Mouse (Mus musculus) limb, embryonic 10.5 days (tissue): ENCODE measurements around the gene Srgap3. TPM values are rescaled to one million over a fixed set of nuclear protein-coding genes. Genes with fewer than 3 reads are reported as not detected.

ENCODE experiments used
- DNase-seq: peaks from one replicate; pipeline ENCODE4 v3.0.0-alpha.2; 2017; ENCODE audit warnings: low spot score
- H3K27ac ChIP-seq: fragments of 300-500 bp; sonication (generic); 2 replicates; pipeline ENCODE4 v1.5.1; 2016; ENCODE audit warnings: mild to moderate bottlenecking
- H3K27me3 ChIP-seq: fragments of 300-500 bp; sonication (generic); 2 replicates; pipeline ENCODE4 v1.6.1; 2016; ENCODE audit warnings: low read depth, mild to moderate bottlenecking; ENCODE audit not compliant: poor library complexity, severe bottlenecking
- H3K36me3 ChIP-seq: fragments of 300-500 bp; sonication (generic); 2 replicates; pipeline ENCODE4 v1.6.1; 2016; ENCODE audit warnings: mild to moderate bottlenecking, moderate library complexity
- H3K4me1 ChIP-seq: fragments of 300-500 bp; sonication (generic); 2 replicates; pipeline ENCODE4 v1.6.1; 2016
- H3K4me3 ChIP-seq: fragments of 300-500 bp; sonication (generic); 2 replicates; pipeline ENCODE4 v1.5.1; 2016; ENCODE audit warnings: mild to moderate bottlenecking, moderate library complexity
- H3K9me3 ChIP-seq: fragments of 300-500 bp; sonication (generic); replicated peaks from 2 replicates; pipeline ENCODE4 v1.6.1; 2016; ENCODE audit warnings: mild to moderate bottlenecking
- WGBS: fragments of 180-500 bp; shearing (Covaris S2); methylation state at CpG from one replicate; pipeline ENCODE4 v1.1.7; 2016; 5-methylcytosine and 5-hydroxymethylcytosine counted together
- polyA plus RNA-seq: library from polyadenylated mRNA; unstranded; fragments of >200 nt; fragmentation: Nextera tagmentation; extraction: Ambion mirVana; gene quantifications from 2 replicates; pipeline ENCODE4 v1.2.1, GENCODE M21; 2016

Gene Srgap3
- 2.1 and 3.8 TPM in 2 replicates for polyA plus RNA-seq

- WGBS, result 3% methylated on average over 31 of the region's 31 CpGs
- peaks cover 16% of the 10 kb centered on the region for H3K27me3 ChIP-seq
- peak within 1 kb of the TSS; percentile 82 for H3K27ac ChIP-seq
- DNase-seq, result peak; percentile 81
- H3K4me1 ChIP-seq, result peaks cover 55% of the 10 kb centered on the region
- H3K9me3 ChIP-seq, result no peaks in the 10 kb centered on the region
- peak within 1 kb of the TSS; percentile 63 for H3K4me3 ChIP-seq
- H3K36me3 ChIP-seq, result no peaks in the 10 kb centered on the region
Observed at GRCm38 (mm10) chr6:112946895-112947436, at the start of gene Srgap3. Gene Srgap3, minus strand, starts transcription at chr6:112947266.

GRCm38 (mm10) chr6:112995708-112996107 lies 48.6 kb upstream of the Srgap3 start:
- 36% methylated on average over 1 of the region's 1 CpGs for WGBS
- H3K4me1 ChIP-seq, result no peaks in the 10 kb centered on the region
- no peak overlapping the region for H3K4me3 ChIP-seq
- no peak for DNase-seq
- no peaks in the 10 kb centered on the region for H3K27me3 ChIP-seq
- H3K27ac ChIP-seq, result no peak overlapping the region
- H3K9me3 ChIP-seq, result no peaks in the 10 kb centered on the region
- H3K36me3 ChIP-seq, result no peaks in the 10 kb centered on the region

GRCm38 (mm10) chr6:112990119-112990518 lies 43.1 kb upstream of the Srgap3 start:
- no peak overlapping the region for H3K27ac ChIP-seq
- H3K4me1 ChIP-seq, result no peaks in the 10 kb centered on the region
- no peaks in the 10 kb centered on the region for H3K9me3 ChIP-seq
- no peak overlapping the region for H3K4me3 ChIP-seq
- no peak for DNase-seq
- H3K36me3 ChIP-seq, result no peaks in the 10 kb centered on the region
- H3K27me3 ChIP-seq, result no peaks in the 10 kb centered on the region
- 80% methylated on average over 1 of the region's 1 CpGs for WGBS

GRCm38 (mm10) chr6:112985362-112986314 lies 38.6 kb upstream of the Srgap3 start:
- no peak for DNase-seq
- Histone ChIP-seq H3K27ac (no peak overlapping the region), H3K27me3 (no peaks in the 10 kb centered on the region), H3K4me3 (no peak overlapping the region), H3K9me3 (no peaks in the 10 kb centered on the region), H3K36me3 (no peaks in the 10 kb centered on the region), H3K4me1 (no peaks in the 10 kb centered on the region)
- WGBS, result 73% methylated on average over 9 of the region's 9 CpGs

- H3K36me3 ChIP-seq, result no peaks in the 10 kb centered on the region
- no peak overlapping the region for H3K27ac ChIP-seq
- no peaks in the 10 kb centered on the region for H3K9me3 ChIP-seq
- WGBS, result 45% methylated on average over 7 of the region's 7 CpGs
- no peak overlapping the region for H3K4me3 ChIP-seq
- H3K27me3 ChIP-seq, result no peaks in the 10 kb centered on the region
- no peak for DNase-seq
- no peaks in the 10 kb centered on the region for H3K4me1 ChIP-seq
Observed at GRCm38 (mm10) chr6:112982241-112982640, 35.2 kb upstream of the Srgap3 start.

- peaks cover 10% of the 10 kb centered on the region for H3K4me1 ChIP-seq
- H3K4me3 ChIP-seq, result no peak overlapping the region
- H3K9me3 ChIP-seq, result no peaks in the 10 kb centered on the region
- H3K27me3 ChIP-seq, result no peaks in the 10 kb centered on the region
- 90% methylated on average over 3 of the region's 3 CpGs for WGBS
- no peaks in the 10 kb centered on the region for H3K36me3 ChIP-seq
- no peak for DNase-seq
- no peak overlapping the region for H3K27ac ChIP-seq
Observed at GRCm38 (mm10) chr6:112978947-112979346, 31.9 kb upstream of the Srgap3 start.

- WGBS, result 92% methylated on average over 4 of the region's 4 CpGs
- DNase-seq, result no peak
- Histone ChIP-seq H3K36me3 (no peaks in the 10 kb centered on the region), H3K4me3 (no peak overlapping the region), H3K4me1 (peaks cover 27% of the 10 kb centered on the region), H3K27ac (no peak overlapping the region), H3K9me3 (no peaks in the 10 kb centered on the region), H3K27me3 (no peaks in the 10 kb centered on the region)
Observed at GRCm38 (mm10) chr6:112977246-112977645, 30.2 kb upstream of the Srgap3 start.

GRCm38 (mm10) chr6:112976541-112976940 lies 29.5 kb upstream of the Srgap3 start:
- Histone ChIP-seq H3K27me3 (no peaks in the 10 kb centered on the region), H3K4me1 (peaks cover 34% of the 10 kb centered on the region), H3K27ac (no peak overlapping the region), H3K36me3 (no peaks in the 10 kb centered on the region), H3K9me3 (no peaks in the 10 kb centered on the region), H3K4me3 (no peak overlapping the region)
- no peak for DNase-seq

GRCm38 (mm10) chr6:112976136-112976535 lies 29.1 kb upstream of the Srgap3 start:
- H3K36me3 ChIP-seq, result no peaks in the 10 kb centered on the region
- no peak overlapping the region for H3K4me3 ChIP-seq
- H3K27me3 ChIP-seq, result no peaks in the 10 kb centered on the region
- H3K4me1 ChIP-seq, result peaks cover 38% of the 10 kb centered on the region
- DNase-seq, result no peak
- no peaks in the 10 kb centered on the region for H3K9me3 ChIP-seq
- 93% methylated on average over 16 of the region's 16 CpGs for WGBS
- no peak overlapping the region for H3K27ac ChIP-seq

- WGBS, result 81% methylated on average over 19 of the region's 19 CpGs
- peak overlapping the region; percentile 80 for H3K27ac ChIP-seq
- no peak overlapping the region for H3K4me3 ChIP-seq
Observed at GRCm38 (mm10) chr6:112973786-112974720, 27.0 kb upstream of the Srgap3 start.

GRCm38 (mm10) chr6:112972858-112973631 lies 26.0 kb upstream of the Srgap3 start:
- no peaks in the 10 kb centered on the region for H3K9me3 ChIP-seq
- H3K4me3 ChIP-seq, result no peak overlapping the region
- peak overlapping the region; percentile 80 for H3K27ac ChIP-seq
- H3K27me3 ChIP-seq, result no peaks in the 10 kb centered on the region
- WGBS, result 50% methylated on average over 18 of the region's 18 CpGs
- peaks cover 41% of the 10 kb centered on the region for H3K4me1 ChIP-seq
- no peaks in the 10 kb centered on the region for H3K36me3 ChIP-seq
- DNase-seq, result peak; percentile 63

More at GRCm38 (mm10) chr6:112973786-112974720, 27.0 kb upstream of the Srgap3 start:
- no peak for DNase-seq
- Histone ChIP-seq H3K9me3 (no peaks in the 10 kb centered on the region), H3K27me3 (no peaks in the 10 kb centered on the region), H3K4me1 (peaks cover 41% of the 10 kb centered on the region), H3K36me3 (no peaks in the 10 kb centered on the region)

GRCm38 (mm10) chr6:112972127-112972526 lies 25.1 kb upstream of the Srgap3 start:
- Histone ChIP-seq H3K27me3 (no peaks in the 10 kb centered on the region), H3K4me3 (no peak overlapping the region), H3K4me1 (peaks cover 41% of the 10 kb centered on the region), H3K27ac (peak overlapping the region; percentile 80), H3K36me3 (no peaks in the 10 kb centered on the region), H3K9me3 (no peaks in the 10 kb centered on the region)
- 59% methylated on average over 10 of the region's 10 CpGs for WGBS
- no peak for DNase-seq
